Mouse (Mus musculus) hindbrain, embryonic 16.5 days (tissue): Measurements from ENCODE around the gene Tcp1. TPM values are rescaled to one million over a fixed set of nuclear protein-coding genes. Genes with fewer than 3 reads are reported as not detected.

Experiments
- ATAC-seq: fragments of 200-750 bp; cut with Nextera tagmentation; 2 replicates; pipeline ENCODE4 v1.8.0; 2017; ENCODE audit warnings: moderate TSS enrichment, moderate library complexity
- H3K27ac ChIP-seq: fragments of 300-500 bp; sonication (generic); 2 replicates; pipeline ENCODE4 v1.5.1; 2014; ENCODE audit warnings: low read depth, mild to moderate bottlenecking, control low read depth, low read length, moderate library complexity
- H3K27me3 ChIP-seq: fragments of 300-500 bp; sonication (generic); replicated peaks from 2 replicates; pipeline ENCODE4 v1.6.1; 2014; ENCODE audit warnings: low read length; ENCODE audit not compliant: control insufficient read depth, insufficient read depth
- H3K36me3 ChIP-seq: fragments of 300-500 bp; sonication (generic); 2 replicates; pipeline ENCODE4 v1.6.1; 2014; ENCODE audit warnings: mild to moderate bottlenecking, low read length, moderate library complexity, mixed read lengths; ENCODE audit not compliant: control insufficient read depth, insufficient read depth
- H3K4me1 ChIP-seq: fragments of 300-500 bp; sonication (generic); 2 replicates; pipeline ENCODE4 v1.6.1; 2014; ENCODE audit warnings: low read depth, low read length; ENCODE audit not compliant: control insufficient read depth, insufficient read depth
- H3K4me2 ChIP-seq: fragments of 300-500 bp; sonication (generic); 2 replicates; pipeline ENCODE4 v1.6.1; 2014; ENCODE audit warnings: mild to moderate bottlenecking, low read length, control low read depth, moderate library complexity
- H3K4me3 ChIP-seq: fragments of 300-500 bp; sonication (generic); 2 replicates; pipeline ENCODE4 v1.5.1; 2014; ENCODE audit warnings: mild to moderate bottlenecking, low read length, control low read depth, moderate library complexity
- H3K9ac ChIP-seq: fragments of 300-500 bp; sonication (generic); 2 replicates; pipeline ENCODE4 v1.6.1; 2014; ENCODE audit warnings: low read depth, mild to moderate bottlenecking, control low read depth, low read length, moderate library complexity
- H3K9me3 ChIP-seq: fragments of 300-500 bp; sonication (generic); 2 replicates; pipeline ENCODE4 v1.6.1; 2014; ENCODE audit warnings: mild to moderate bottlenecking, low read length, moderate library complexity; ENCODE audit not compliant: control insufficient read depth
- WGBS: fragments of 180-500 bp; shearing (Covaris S2); extraction: QIAGEN DNeasy Blood & Tissue Kit; methylation state at CpG from one replicate; pipeline ENCODE4 v1.1.7; 2014; 5-methylcytosine and 5-hydroxymethylcytosine counted together
- polyA plus RNA-seq: library from polyadenylated mRNA; unstranded; fragments of >200 nt; fragmentation: Nextera tagmentation; extraction: Ambion mirVana; gene quantifications from 2 replicates; pipeline ENCODE4 v1.2.1, GENCODE M21; 2015

Tcp1 gene
- 341 and 344 TPM in 2 replicates for polyA plus RNA-seq

DNA sequence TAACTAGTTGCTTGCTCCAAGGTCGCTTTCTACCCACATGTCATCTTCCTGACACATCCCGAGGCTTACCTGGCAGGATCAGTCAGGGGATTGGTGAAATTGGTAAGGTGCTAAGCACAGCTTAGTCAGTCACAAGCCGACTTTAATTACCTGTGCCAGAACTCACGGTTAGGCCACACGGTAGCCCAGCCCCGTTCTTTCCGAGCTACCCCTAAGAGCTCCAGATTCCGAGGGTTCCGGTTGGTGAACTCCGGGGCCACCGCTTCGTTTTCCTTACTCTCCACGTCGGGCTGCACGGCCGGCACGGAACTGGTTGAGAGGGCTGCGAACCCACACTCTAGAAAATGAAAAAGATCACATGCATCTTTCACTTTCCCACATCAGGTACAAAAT lies at the start of gene Tcp1:
Gene Tcp1 (plus strand): TSS at position 214 of the 393 bp plus-strand sequence.
- Histone ChIP-seq H3K9me3 (no peaks in the 10 kb centered on the region), H3K4me2 (peak within 1 kb of the TSS; percentile 91), H3K27ac (peak within 1 kb of the TSS; percentile 85), H3K4me3 (peak within 1 kb of the TSS; percentile 84), H3K9ac (peak within 1 kb of the TSS; percentile 92), H3K36me3 (peaks cover 35% of the 10 kb centered on the region), H3K4me1 (peaks cover 12% of the 10 kb centered on the region), H3K27me3 (no peaks in the 10 kb centered on the region)
- ATAC-seq = 0 out of 2 replicates have a peak, but pooled peaks have one; percentile 1
- 2% methylated on average over 18 of the region's 18 CpGs for WGBS

DNA sequence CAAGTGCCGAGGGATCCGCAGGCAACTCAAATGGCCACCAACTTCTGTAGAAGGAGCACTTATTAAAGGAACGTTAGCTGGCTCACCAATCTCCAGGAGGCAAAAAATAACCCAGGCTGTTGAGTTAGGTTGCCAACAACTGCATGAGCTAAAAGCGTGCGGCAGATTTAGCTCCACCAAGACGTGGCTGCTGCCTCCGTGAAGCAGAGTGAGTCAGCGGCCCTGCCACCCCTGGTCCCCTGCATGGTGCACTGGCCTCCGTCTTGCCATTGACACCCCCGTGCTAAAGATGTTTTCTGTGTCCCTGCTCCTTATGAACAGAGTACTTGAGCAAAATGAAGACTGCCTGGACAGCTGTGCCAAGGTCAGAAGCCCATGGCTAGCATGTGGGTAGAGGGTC lies 48.6 kb upstream of the Tcp1 start:
- no peaks in the 10 kb centered on the region; the same call in 1 of the 2 replicates for H3K27me3 ChIP-seq
- ATAC-seq = no peak
- no peaks in the 10 kb centered on the region for H3K9me3 ChIP-seq
- H3K4me1 ChIP-seq = no peaks in the 10 kb centered on the region
- H3K27ac ChIP-seq = no peak overlapping the region
- 84% methylated on average over 10 of the region's 10 CpGs for WGBS
- H3K4me2 ChIP-seq = no peak overlapping the region
- no peaks in the 10 kb centered on the region for H3K36me3 ChIP-seq
- no peak overlapping the region for H3K4me3 ChIP-seq
- no peak overlapping the region for H3K9ac ChIP-seq

DNA sequence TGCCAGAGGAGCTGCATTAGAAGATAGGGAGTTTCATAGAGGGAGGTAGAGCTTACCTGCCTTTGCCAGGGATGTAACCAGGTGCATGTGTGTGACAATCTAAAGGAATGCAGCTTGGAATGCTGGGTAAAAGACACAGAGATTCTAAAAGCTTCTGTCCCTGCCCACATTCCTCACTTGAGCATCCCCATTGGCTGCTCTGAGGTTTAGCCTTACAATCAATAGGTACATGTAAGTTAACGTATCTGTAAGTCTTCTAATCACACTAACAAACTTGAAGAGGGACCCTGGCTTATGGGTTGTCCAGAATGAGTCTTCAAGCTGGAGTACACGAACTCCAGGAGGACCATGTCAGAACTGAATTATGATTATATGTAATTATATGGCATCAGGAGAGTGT lies 47.5 kb upstream of the Tcp1 start, which contains the start of gene Mas1:
Gene Mas1 (minus strand): TSS at position 101 of the 400 bp plus-strand sequence.
- WGBS = 57% methylated on average over 2 of the region's 2 CpGs
- Histone ChIP-seq H3K9ac (no peak within 1 kb of the TSS), H3K9me3 (no peaks in the 10 kb centered on the region), H3K4me2 (no peak within 1 kb of the TSS), H3K27me3 (no peaks in the 10 kb centered on the region; the same call in 1 of the 2 replicates), H3K27ac (no peak within 1 kb of the TSS), H3K4me3 (no peak within 1 kb of the TSS), H3K36me3 (no peaks in the 10 kb centered on the region), H3K4me1 (no peaks in the 10 kb centered on the region)
- ATAC-seq = no peak

DNA sequence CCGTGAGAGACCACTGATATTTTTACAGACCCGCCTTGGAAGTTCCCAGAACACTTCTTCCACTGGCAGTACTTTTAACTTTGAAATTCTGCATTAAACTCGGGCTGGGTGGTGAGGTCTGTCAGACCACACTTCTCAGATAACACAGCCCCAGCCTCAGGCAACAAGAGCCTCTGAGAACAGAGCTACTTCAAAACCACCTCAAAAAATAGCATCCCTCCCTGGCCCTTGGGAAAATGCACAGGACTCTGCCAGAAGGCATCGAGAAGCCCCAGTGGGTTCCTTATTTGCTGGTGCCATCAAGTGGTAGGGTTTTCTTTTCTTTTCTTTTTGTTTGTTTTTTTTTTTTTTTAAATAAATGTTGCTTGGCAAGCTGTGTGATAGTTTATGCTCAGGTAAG lies 46.9 kb upstream of the Tcp1 start:
- whole genome bisulfite sequencing = 55% methylated on average over 4 of the region's 4 CpGs
- ATAC-seq = no peak

DNA sequence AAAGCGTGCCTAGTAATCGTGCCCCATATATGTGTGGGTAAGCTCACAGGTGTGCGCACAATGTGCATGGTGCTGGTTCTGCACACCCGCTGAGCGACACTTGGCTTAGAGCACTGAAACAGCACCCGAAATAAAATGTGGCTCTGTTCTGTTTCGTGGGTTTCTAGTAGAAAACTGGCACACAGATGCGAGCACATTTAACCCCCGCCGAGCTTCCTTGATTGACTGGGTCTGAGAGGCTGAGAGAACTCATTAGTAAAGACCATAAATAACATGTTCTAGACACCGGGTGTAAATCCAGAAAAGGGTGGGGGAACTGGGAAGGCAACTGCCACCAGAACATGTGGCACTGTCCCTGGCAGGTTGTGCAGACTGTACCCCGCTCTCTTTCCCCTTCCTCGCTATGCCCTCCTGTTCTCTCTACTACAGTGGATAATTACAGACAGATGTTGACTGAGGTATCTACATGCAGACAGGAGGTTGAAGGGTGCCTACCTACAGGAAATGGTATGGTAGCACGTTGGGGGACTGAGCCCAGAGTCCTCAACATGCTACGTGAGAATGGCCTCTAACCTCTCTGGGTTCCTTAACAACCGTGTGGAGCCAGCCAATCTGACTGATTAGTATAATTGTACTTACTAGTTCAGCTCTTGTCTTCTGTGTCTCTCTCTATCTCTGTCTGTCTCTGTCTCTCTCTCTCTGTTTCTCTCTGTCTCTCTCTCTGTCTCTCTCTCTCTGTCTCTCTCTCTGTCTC lies 43.0 kb upstream of the Tcp1 start:
- peak; percentile 37; the same call in 1 of the 2 replicates for ATAC-seq
- no peak overlapping the region for H3K27ac ChIP-seq
- H3K36me3 ChIP-seq = no peaks in the 10 kb centered on the region
- H3K4me1 ChIP-seq = no peaks in the 10 kb centered on the region
- H3K27me3 ChIP-seq = no peaks in the 10 kb centered on the region; the same call in 1 of the 2 replicates
- H3K4me2 ChIP-seq = no peak overlapping the region
- no peaks in the 10 kb centered on the region for H3K9me3 ChIP-seq
- WGBS = 64% methylated on average over 16 of the region's 16 CpGs
- H3K4me3 ChIP-seq = no peak overlapping the region
- H3K9ac ChIP-seq = no peak overlapping the region

More for the DNA sequence above, 46.9 kb upstream of the Tcp1 start:
- Histone ChIP-seq H3K27me3 (no peaks in the 10 kb centered on the region; the same call in 1 of the 2 replicates), H3K9ac (no peak overlapping the region), H3K4me3 (no peak overlapping the region), H3K4me1 (no peaks in the 10 kb centered on the region), H3K36me3 (no peaks in the 10 kb centered on the region), H3K9me3 (no peaks in the 10 kb centered on the region), H3K27ac (no peak overlapping the region), H3K4me2 (no peak overlapping the region)

DNA sequence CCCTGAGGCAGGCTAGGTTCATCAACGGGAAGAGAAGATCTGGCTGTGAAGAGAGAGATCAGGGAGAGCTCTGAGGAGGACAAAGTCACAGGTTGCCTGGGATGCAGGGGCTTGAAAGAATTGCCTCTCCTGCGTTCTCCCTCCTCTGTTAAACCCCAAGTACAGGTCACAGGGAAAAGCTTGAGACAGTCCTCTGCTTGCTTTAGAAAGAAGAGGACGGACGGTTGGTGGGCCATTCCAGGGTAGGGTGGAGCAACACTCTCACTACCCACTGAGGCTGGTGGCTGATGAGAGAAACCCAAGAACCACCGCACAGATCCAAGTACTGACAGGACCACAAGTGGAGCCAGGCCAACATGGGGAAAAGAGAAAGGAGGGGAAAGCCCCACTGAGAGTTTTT lies 39.8 kb upstream of the Tcp1 start, which contains the start of gene Mrgprh:
Gene Mrgprh (plus strand): TSS at position 301 of the 400 bp plus-strand sequence.
- 85% methylated on average over 5 of the region's 5 CpGs for WGBS
- Histone ChIP-seq H3K36me3 (no peaks in the 10 kb centered on the region), H3K27me3 (no peaks in the 10 kb centered on the region; the same call in 1 of the 2 replicates), H3K9me3 (no peaks in the 10 kb centered on the region), H3K9ac (no peak within 1 kb of the TSS), H3K4me2 (no peak within 1 kb of the TSS), H3K4me3 (no peak within 1 kb of the TSS), H3K27ac (no peak within 1 kb of the TSS), H3K4me1 (peaks cover 4% of the 10 kb centered on the region)
- ATAC-seq = no peak

DNA sequence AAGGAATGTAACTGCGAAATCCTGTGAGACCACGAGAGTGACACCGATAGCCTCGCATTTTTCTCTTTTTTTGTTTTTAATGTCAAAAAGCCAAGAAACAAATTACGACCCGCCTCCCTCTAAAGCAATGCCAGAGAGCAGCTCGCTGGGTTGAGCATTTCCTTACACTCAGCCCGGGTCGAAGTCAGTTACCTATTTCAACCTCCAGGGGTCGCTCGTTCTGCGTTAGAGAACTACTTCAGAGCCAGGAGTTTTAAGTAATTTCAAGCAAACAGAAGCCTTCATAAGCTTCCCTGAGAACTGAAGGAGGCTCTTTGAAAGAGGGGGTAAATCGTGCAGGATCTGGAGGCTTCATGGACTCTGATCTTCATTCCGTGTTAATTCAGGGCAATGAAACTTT lies 35.3 kb upstream of the Tcp1 start:
- H3K4me1 ChIP-seq = peaks cover 4% of the 10 kb centered on the region
- H3K4me3 ChIP-seq = no peak overlapping the region
- 2% methylated on average over 14 of the region's 14 CpGs for WGBS

DNA sequence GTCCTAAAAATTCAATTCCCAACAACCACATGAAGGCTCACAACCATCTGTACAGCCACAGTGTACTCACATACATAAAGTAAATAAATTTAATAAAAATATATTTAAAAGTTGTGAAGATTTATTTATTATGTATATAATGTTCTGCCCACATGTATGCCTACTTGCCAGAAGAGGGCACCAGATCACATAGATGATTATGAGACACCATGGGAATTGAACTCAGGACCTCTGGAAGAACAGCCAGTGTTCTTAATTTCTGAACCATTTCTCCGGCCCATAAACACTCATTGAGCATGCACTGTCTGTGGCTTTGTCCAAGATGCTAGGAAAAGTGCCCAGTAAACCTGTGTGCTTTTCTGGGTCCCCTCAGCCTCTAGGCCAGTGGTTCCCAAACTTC lies 34.3 kb upstream of the Tcp1 start:
- Histone ChIP-seq H3K4me2 (no peak overlapping the region), H3K9ac (no peak overlapping the region), H3K4me1 (peaks cover 4% of the 10 kb centered on the region), H3K27ac (no peak overlapping the region), H3K36me3 (no peaks in the 10 kb centered on the region), H3K27me3 (no peaks in the 10 kb centered on the region), H3K4me3 (no peak overlapping the region), H3K9me3 (no peaks in the 10 kb centered on the region)
- 74% methylated on average over 1 of the region's 1 CpGs for WGBS
- no peak for ATAC-seq

More for the DNA sequence above, 35.3 kb upstream of the Tcp1 start:
- no peak overlapping the region for H3K27ac ChIP-seq
- peak overlapping the region; percentile 42 for H3K4me2 ChIP-seq
- peak; percentile 88 for ATAC-seq
- no peaks in the 10 kb centered on the region for H3K36me3 ChIP-seq
- H3K9me3 ChIP-seq = no peaks in the 10 kb centered on the region
- H3K27me3 ChIP-seq = no peaks in the 10 kb centered on the region
- peak overlapping the region; percentile 15; the same call in 1 of the 2 replicates for H3K9ac ChIP-seq

DNA sequence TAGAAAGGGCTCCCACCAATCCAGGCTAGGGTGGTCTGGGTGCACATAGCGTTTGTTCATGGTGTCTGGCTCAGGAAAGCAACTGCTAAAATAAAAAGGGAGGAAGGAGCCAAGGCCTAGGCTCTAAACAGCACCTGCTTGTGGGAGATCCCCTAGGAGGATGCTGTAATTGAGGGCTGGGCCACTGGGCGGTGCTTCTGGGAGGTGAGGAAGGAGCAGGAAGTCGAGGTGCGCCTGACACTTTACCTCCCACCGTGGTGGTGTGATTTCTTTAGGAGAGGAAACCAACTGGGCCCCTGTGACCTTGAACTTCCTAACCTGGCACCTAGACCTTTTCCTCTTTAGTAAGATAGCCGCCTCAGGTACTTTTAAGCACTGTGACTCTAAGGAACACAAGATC lies 28.9 kb upstream of the Tcp1 start:
- WGBS = 43% methylated on average over 6 of the region's 6 CpGs
- Histone ChIP-seq H3K4me2 (no peak overlapping the region), H3K9me3 (no peaks in the 10 kb centered on the region), H3K4me3 (no peak overlapping the region), H3K27me3 (no peaks in the 10 kb centered on the region), H3K27ac (no peak overlapping the region), H3K9ac (no peak overlapping the region), H3K4me1 (no peaks in the 10 kb centered on the region), H3K36me3 (no peaks in the 10 kb centered on the region)
- no peak for ATAC-seq
